In genomic region chr9:123456634-123457602, GRCm38 (mm10) we compare ENCODE assay signal across 9 mouse cellular contexts. TPM values are rescaled to one million over a fixed set of nuclear protein-coding genes. Genes with fewer than 3 reads are reported as not detected.
DNase-seq lines count a peak whose midpoint lies in the region; ATAC-seq lines count a peak whose summit lies in the region.
"Had no signal": no experiment of that assay in that cellular context is flagged by ENCODE, and none has a peak within 500 bp of the region (broad histone marks: within the 10 kb centered on the region; RNA-seq: fewer than 3 reads in every experiment).

No protein-coding gene starts in this region.

- intact Hi-C loops in heart, postnatal 14 days (cut with DNase I): no loop called here

- WGBS in liver, embryonic 13.5 days (ENCODE audit: insufficient replicate concordance): 69% methylated on average over 9 of the region's 9 CpGs
- 74% methylated on average over 9 of the region's 9 CpGs for WGBS in liver, embryonic 11.5 days
- 49% methylated on average over 9 of the region's 9 CpGs for WGBS in embryonic facial prominence, embryonic 15.5 days
- WGBS in limb, embryonic 13.5 days: 50% methylated on average over 9 of the region's 9 CpGs

- ATAC-seq in liver, embryonic 13.5 days (ENCODE audit: low read depth): no peak
- ATAC-seq in liver, embryonic 11.5 days (replicated peaks; ENCODE audit: low FRiP score): no peak
- no peak for ATAC-seq in embryonic facial prominence, embryonic 15.5 days (ENCODE audit: insufficient number of reproducible peaks, low FRiP score, low TSS enrichment, low read depth)
- no peak for ATAC-seq in limb, embryonic 13.5 days (ENCODE audit: low FRiP score, low read depth)

- H3K9me3 ChIP-seq in liver, embryonic 13.5 days (replicated peaks): peaks cover 3% of the 10 kb centered on the region; the same call in 1 of the 2 replicates
- H3K9me3 ChIP-seq in liver, embryonic 11.5 days (ENCODE audit: control insufficient read depth, low read length): no peaks in the 10 kb centered on the region
- peaks cover 3% of the 10 kb centered on the region; the same call in 1 of the 2 replicates for H3K9me3 ChIP-seq in embryonic facial prominence, embryonic 15.5 days (replicated peaks)
- H3K9me3 ChIP-seq in limb, embryonic 13.5 days: peaks cover 3% of the 10 kb centered on the region

- no peaks in the 10 kb centered on the region for H3K27me3 ChIP-seq in liver, embryonic 13.5 days
- no peaks in the 10 kb centered on the region for H3K27me3 ChIP-seq in liver, embryonic 11.5 days (replicated peaks; ENCODE audit: control insufficient read depth, insufficient read depth, low read length)
- no peaks in the 10 kb centered on the region for H3K27me3 ChIP-seq in embryonic facial prominence, embryonic 15.5 days
- no peaks in the 10 kb centered on the region for H3K27me3 ChIP-seq in limb, embryonic 13.5 days

- 0 out of 2 replicates have a peak, but pooled peaks cover 10% of the 10 kb centered on the region for H3K4me1 ChIP-seq in liver, embryonic 13.5 days (replicated peaks)
- no peaks in the 10 kb centered on the region for H3K4me1 ChIP-seq in liver, embryonic 11.5 days (replicated peaks; ENCODE audit: control insufficient read depth, insufficient read depth, low read length)
- no peaks in the 10 kb centered on the region for H3K4me1 ChIP-seq in embryonic facial prominence, embryonic 15.5 days
- H3K4me1 ChIP-seq in limb, embryonic 13.5 days: no peaks in the 10 kb centered on the region; the same call in 1 of the 2 replicates

- H3K27ac ChIP-seq in liver, embryonic 13.5 days: peak overlapping the region; percentile 22
- no peak overlapping the region for H3K27ac ChIP-seq in liver, embryonic 11.5 days (ENCODE audit: low read depth, low read length)
- H3K27ac ChIP-seq in embryonic facial prominence, embryonic 15.5 days (replicated peaks): 0 out of 2 replicates have a peak overlapping the region, but pooled peaks have one; percentile 63
- H3K27ac ChIP-seq in limb, embryonic 13.5 days: peak overlapping the region; percentile 34; the same call in 1 of the 2 replicates
- H3K27ac ChIP-seq: macrophage had no signal

- no peak overlapping the region for H3K9ac ChIP-seq in liver, embryonic 13.5 days
- no peak overlapping the region for H3K9ac ChIP-seq in liver, embryonic 11.5 days (ENCODE audit: low read depth, low read length)
- H3K9ac ChIP-seq in embryonic facial prominence, embryonic 15.5 days: no peak overlapping the region
- no peak overlapping the region for H3K9ac ChIP-seq in limb, embryonic 13.5 days

- H3K36me3 ChIP-seq in liver, embryonic 13.5 days: peaks cover 38% of the 10 kb centered on the region
- H3K36me3 ChIP-seq in liver, embryonic 11.5 days (ENCODE audit: control insufficient read depth, insufficient read depth, low read length): peaks cover 5% of the 10 kb centered on the region; the same call in 1 of the 2 replicates
- H3K36me3 ChIP-seq in embryonic facial prominence, embryonic 15.5 days: peaks cover 19% of the 10 kb centered on the region; the same call in 1 of the 2 replicates
- H3K36me3 ChIP-seq in limb, embryonic 13.5 days: peaks cover 51% of the 10 kb centered on the region

- H3K4me2 ChIP-seq in liver, embryonic 13.5 days: no peak overlapping the region
- no peak overlapping the region for H3K4me2 ChIP-seq in liver, embryonic 11.5 days
- H3K4me2 ChIP-seq in embryonic facial prominence, embryonic 15.5 days (replicated peaks): no peak overlapping the region
- no peak overlapping the region for H3K4me2 ChIP-seq in limb, embryonic 13.5 days (replicated peaks)

- no peak overlapping the region for H3K4me3 ChIP-seq in liver, embryonic 13.5 days (replicated peaks)
- H3K4me3 ChIP-seq in liver, embryonic 11.5 days (ENCODE audit: low read depth, low read length): no peak overlapping the region
- no peak overlapping the region for H3K4me3 ChIP-seq in embryonic facial prominence, embryonic 15.5 days (replicated peaks)
- no peak overlapping the region for H3K4me3 ChIP-seq in limb, embryonic 13.5 days

- DNase-seq in liver, embryonic 13.5 days: no peak
- no peak for DNase-seq in liver, embryonic 11.5 days (ENCODE audit: low spot score)
- DNase-seq in heart, postnatal 14 days: peak; percentile 21 to 43
- no peak for DNase-seq in c-Kit-positive CD71-positive TER-119-positive erythroid progenitor cells, embryonic 14.5 days (ENCODE audit: low spot score)
- DNase-seq in gastrocnemius, postnatal 10 days: no peak
- DNase-seq in layer of hippocampus, postnatal 25 days (ENCODE audit: extremely low spot score in 1 of 2, low spot score in 1 of 2): no peak

RNA-seq across cellular contexts. Expression of gene Limd1, which starts 21.6 kb away (rescaled TPM):
- polyA plus RNA-seq in liver, embryonic 13.5 days (2015; fragmentation: Nextera tagmentation; extraction: Ambion mirVana): 21.5 and 25.8 TPM in 2 replicates
- 41.7 and 42.2 TPM in 2 replicates for polyA plus RNA-seq in liver, embryonic 11.5 days (2014; fragmentation: Nextera tagmentation; extraction: Ambion mirVana)
- 53.8 and 53.9 TPM in 2 replicates for polyA plus RNA-seq in embryonic facial prominence, embryonic 15.5 days (2015; fragmentation: Nextera tagmentation; extraction: Ambion mirVana)
- 10 to 100 TPM; 41.9 to 43.6 TPM for total RNA-seq in heart, postnatal 14 days (2021)
- 50.3 and 54.9 TPM in 2 replicates for polyA plus RNA-seq in limb, embryonic 13.5 days (2015; fragmentation: Nextera tagmentation; extraction: Ambion mirVana)
- total RNA-seq in gastrocnemius, postnatal 10 days (2021): 10 to 100 TPM; 34.7 to 35.3 TPM
- 1 to 10 TPM; 6.4 to 6.5 TPM for total RNA-seq in layer of hippocampus, postnatal 25 days (2021)

Comparison
In these comparisons a context has a peak if more than half of its experiments do, and no peak if none do; other contexts are left out.
1. DNase-seq: peak in heart, postnatal 14 days (2 of 2); none in liver, embryonic 13.5 days (single experiment), liver, embryonic 11.5 days (single experiment), c-Kit-positive CD71-positive TER-119-positive erythroid progenitor cells, embryonic 14.5 days (single experiment), gastrocnemius, postnatal 10 days (single experiment) and layer of hippocampus, postnatal 25 days (0 of 2).